Mouse (Mus musculus): ENCODE data around the gene Bcl2l15. TPM values are rescaled to one million over a fixed set of nuclear protein-coding genes. Genes with fewer than 3 reads are reported as not detected.

The Bcl2l15 gene
- polyA plus RNA-seq, 1 experiment from 2014 or later, result 1.7 TPM

GRCm38 (mm10) chr3:103872663-103873098 lies 40.3 kb downstream of the Bcl2l15 start:
- Histone ChIP-seq H3K36me3 (ENCODE audit: control insufficient read depth, insufficient read depth) (no peaks in the 10 kb centered on the region; the same call in 1 of the 2 replicates), H3K27ac (ENCODE audit: low read length) (no peak overlapping the region), H3K4me2 (ENCODE audit: low read depth, low read length) (no peak overlapping the region), H3K9ac (ENCODE audit: low read depth, low read length) (no peak overlapping the region), H3K4me3 (ENCODE audit: low read depth, low read length) (no peak overlapping the region), H3K27me3 (ENCODE audit: control insufficient read depth, insufficient read depth, low read depth, low read length) (no peaks in the 10 kb centered on the region), H3K4me1 (ENCODE audit: control insufficient read depth, low read depth, low read length) (no peaks in the 10 kb centered on the region), H3K9me3 (replicated peaks; ENCODE audit: control insufficient read depth, low read length) (no peaks in the 10 kb centered on the region)
- WGBS (ENCODE audit: insufficient replicate concordance), result 31% methylated on average over 3 of the region's 3 CpGs
- no peak for ATAC-seq (ENCODE audit: low read depth)

- Histone ChIP-seq H3K4me3 (ENCODE audit: low read depth, low read length) (no peak overlapping the region), H3K27ac (ENCODE audit: low read length) (no peak overlapping the region), H3K36me3 (ENCODE audit: control insufficient read depth, insufficient read depth) (no peaks in the 10 kb centered on the region; the same call in 1 of the 2 replicates), H3K4me1 (ENCODE audit: control insufficient read depth, low read depth, low read length) (no peaks in the 10 kb centered on the region), H3K9me3 (replicated peaks; ENCODE audit: control insufficient read depth, low read length) (no peaks in the 10 kb centered on the region), H3K4me2 (ENCODE audit: low read depth, low read length) (no peak overlapping the region), H3K9ac (ENCODE audit: low read depth, low read length) (no peak overlapping the region), H3K27me3 (ENCODE audit: control insufficient read depth, insufficient read depth, low read depth, low read length) (no peaks in the 10 kb centered on the region)
- 31% methylated on average over 7 of the region's 7 CpGs for WGBS (ENCODE audit: insufficient replicate concordance)
- no peak for ATAC-seq (ENCODE audit: low read depth)
Measured at GRCm38 (mm10) chr3:103874329-103874728, 41.9 kb downstream of the Bcl2l15 start.

GRCm38 (mm10) chr3:103885946-103886345 lies 53.5 kb downstream of the Bcl2l15 start:
- Histone ChIP-seq H3K9me3 (replicated peaks; ENCODE audit: control insufficient read depth, low read length) (no peaks in the 10 kb centered on the region), H3K27ac (ENCODE audit: low read length) (no peak overlapping the region), H3K4me2 (ENCODE audit: low read depth, low read length) (no peak overlapping the region), H3K27me3 (ENCODE audit: control insufficient read depth, insufficient read depth, low read depth, low read length) (no peaks in the 10 kb centered on the region), H3K4me1 (ENCODE audit: control insufficient read depth, low read depth, low read length) (no peaks in the 10 kb centered on the region), H3K4me3 (ENCODE audit: low read depth, low read length) (no peak overlapping the region), H3K9ac (ENCODE audit: low read depth, low read length) (no peak overlapping the region), H3K36me3 (ENCODE audit: control insufficient read depth, insufficient read depth) (no peaks in the 10 kb centered on the region)
- 64% methylated on average over 11 of the region's 11 CpGs for WGBS (ENCODE audit: insufficient replicate concordance)
- ATAC-seq (ENCODE audit: low read depth), result no peak

- 35% methylated on average over 3 of the region's 3 CpGs for WGBS (ENCODE audit: insufficient replicate concordance)
- H3K27ac ChIP-seq (ENCODE audit: low read length), result no peak overlapping the region
- no peak overlapping the region for H3K4me2 ChIP-seq (ENCODE audit: low read depth, low read length)
- no peaks in the 10 kb centered on the region for H3K36me3 ChIP-seq (ENCODE audit: control insufficient read depth, insufficient read depth)
- H3K9me3 ChIP-seq (replicated peaks; ENCODE audit: control insufficient read depth, low read length), result no peaks in the 10 kb centered on the region
- no peaks in the 10 kb centered on the region for H3K4me1 ChIP-seq (ENCODE audit: control insufficient read depth, low read depth, low read length)
- no peak overlapping the region for H3K9ac ChIP-seq (ENCODE audit: low read depth, low read length)
- no peak for ATAC-seq (ENCODE audit: low read depth)
- no peak overlapping the region for H3K4me3 ChIP-seq (ENCODE audit: low read depth, low read length)
- H3K27me3 ChIP-seq (ENCODE audit: control insufficient read depth, insufficient read depth, low read depth, low read length), result no peaks in the 10 kb centered on the region
Measured at GRCm38 (mm10) chr3:103887581-103887980, 55.2 kb downstream of the Bcl2l15 start.

- Histone ChIP-seq H3K4me3 (ENCODE audit: low read depth, low read length) (no peak overlapping the region), H3K4me1 (ENCODE audit: control insufficient read depth, low read depth, low read length) (no peaks in the 10 kb centered on the region), H3K36me3 (ENCODE audit: control insufficient read depth, insufficient read depth) (no peaks in the 10 kb centered on the region), H3K27me3 (ENCODE audit: control insufficient read depth, insufficient read depth, low read depth, low read length) (no peaks in the 10 kb centered on the region), H3K4me2 (ENCODE audit: low read depth, low read length) (no peak overlapping the region), H3K27ac (ENCODE audit: low read length) (no peak overlapping the region), H3K9ac (ENCODE audit: low read depth, low read length) (no peak overlapping the region), H3K9me3 (replicated peaks; ENCODE audit: control insufficient read depth, low read length) (no peaks in the 10 kb centered on the region)
- ATAC-seq (ENCODE audit: low read depth), result no peak
- 80% methylated on average over 3 of the region's 3 CpGs for WGBS (ENCODE audit: insufficient replicate concordance)
Measured at GRCm38 (mm10) chr3:103893374-103893773, 61.0 kb downstream of the Bcl2l15 start.

Other genes with a start within 250 kb of the Bcl2l15 start
- gene Atg4a-ps, start 186.5 kb upstream of the Bcl2l15 start, polyA plus RNA-seq (2015; fragmentation: Nextera tagmentation; extraction: Ambion mirVana), result 0.18 and 0.19 TPM in 2 replicates
- gene Olfml3, start 94.6 kb upstream of the Bcl2l15 start, polyA plus RNA-seq (2015; fragmentation: Nextera tagmentation; extraction: Ambion mirVana), result 1.8 and 2.0 TPM in 2 replicates
- not detected in 2 replicates for gene Gm10964, start 93.2 kb upstream of the Bcl2l15 start, polyA plus RNA-seq (2015; fragmentation: Nextera tagmentation; extraction: Ambion mirVana)
- 15.3 and 16.4 TPM in 2 replicates for gene Hipk1, start 41.0 kb upstream of the Bcl2l15 start, polyA plus RNA-seq (2015; fragmentation: Nextera tagmentation; extraction: Ambion mirVana)
- gene Dclre1b, start 23.2 kb upstream of the Bcl2l15 start, polyA plus RNA-seq (2015; fragmentation: Nextera tagmentation; extraction: Ambion mirVana), result 24.1 and 28.5 TPM in 2 replicates
- 15.2 and 15.9 TPM in 2 replicates for gene Ap4b1, start 23.1 kb upstream of the Bcl2l15 start, polyA plus RNA-seq (2015; fragmentation: Nextera tagmentation; extraction: Ambion mirVana)
- gene Gm43064, start 23.0 kb upstream of the Bcl2l15 start, polyA plus RNA-seq (2015; fragmentation: Nextera tagmentation; extraction: Ambion mirVana), result 0.70 and 1.1 TPM in 2 replicates
- 3.0 and 3.8 TPM in 2 replicates for gene Ptpn22, start 27.2 kb downstream of the Bcl2l15 start, polyA plus RNA-seq (2015; fragmentation: Nextera tagmentation; extraction: Ambion mirVana)
- 3.1 and 3.2 TPM in 2 replicates for gene Rsbn1, start 81.5 kb downstream of the Bcl2l15 start, polyA plus RNA-seq (2015; fragmentation: Nextera tagmentation; extraction: Ambion mirVana)
- gene Phtf1, start 135.5 kb downstream of the Bcl2l15 start, polyA plus RNA-seq (2015; fragmentation: Nextera tagmentation; extraction: Ambion mirVana), result 3.4 and 4.0 TPM in 2 replicates

All from liver, embryonic 16.5 days (tissue).